Mouse (Mus musculus): ENCODE data around the gene Csrnp3. TPM values are rescaled to one million over a fixed set of nuclear protein-coding genes. Genes with fewer than 3 reads are reported as not detected.
A peak's percentile ranks its signal among the peaks of the same experiment; 100 is the strongest.

Csrnp3 gene
- total RNA-seq, 2 experiments from 2014 or later: 86.0 to 91.2 TPM

DNA sequence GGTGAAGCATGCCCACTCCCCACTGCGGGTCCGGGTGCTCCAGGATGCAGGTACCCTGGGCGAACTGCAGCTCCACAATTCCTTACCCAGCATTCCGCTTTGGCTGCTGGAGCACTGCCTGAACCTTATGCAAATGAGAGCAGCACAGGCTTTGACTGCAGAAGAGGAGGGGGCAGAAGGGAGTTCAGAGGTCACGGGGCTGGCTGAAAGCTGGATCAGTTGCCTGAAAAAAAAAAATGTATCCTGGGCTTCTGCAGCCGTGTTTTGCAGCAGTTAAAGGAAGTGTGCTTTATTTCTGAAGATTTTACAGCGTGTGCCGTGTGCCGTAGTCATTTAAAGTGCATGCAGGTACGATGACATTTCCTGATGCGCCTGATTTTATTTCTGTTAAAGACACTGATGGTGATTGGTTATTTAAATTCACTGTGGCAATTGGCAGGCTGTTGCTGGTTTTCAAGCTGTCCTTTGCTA, 86.3 kb downstream of the Csrnp3 start:
- intact Hi-C loops (cut with DNase I): loop anchor here (5.0 kb wide), 3 partner anchors 60 to 90 kb away; partner anchors contain the start of gene Csrnp3
- DNase-seq (ENCODE audit: low spot score in 2 of 2): peak; percentile 75 to 86

DNA sequence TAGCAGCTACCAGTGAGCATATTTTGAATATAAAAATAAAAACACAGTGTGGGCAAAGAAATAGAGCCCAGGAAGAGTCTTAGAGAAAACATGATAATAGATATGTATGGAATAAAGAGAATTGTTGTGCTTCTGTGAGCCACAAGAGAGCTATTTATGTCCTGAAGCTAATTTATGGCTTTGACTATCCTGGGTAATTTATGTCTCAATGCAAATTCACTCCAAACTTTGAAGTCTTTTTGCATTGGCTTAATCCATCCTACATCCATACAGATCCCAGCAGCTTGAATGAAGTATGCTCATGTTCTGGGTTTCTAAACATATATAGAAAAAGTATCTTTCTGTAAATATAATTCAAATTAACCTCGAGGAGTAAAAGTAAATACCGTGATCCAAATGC, 88.5 kb downstream of the Csrnp3 start:
- no peak for DNase-seq (ENCODE audit: low spot score in 2 of 2)
- intact Hi-C loops (cut with DNase I): loop anchor here (5.0 kb wide), 3 partner anchors 58 to 88 kb away; partner anchors contain the start of gene Csrnp3

GRCm38 (mm10) chr2:65938900-65939299, 93.3 kb downstream of the Csrnp3 start:
- intact Hi-C loops (cut with DNase I): no loop called here
- no peak for DNase-seq (ENCODE audit: low spot score in 2 of 2)

DNA sequence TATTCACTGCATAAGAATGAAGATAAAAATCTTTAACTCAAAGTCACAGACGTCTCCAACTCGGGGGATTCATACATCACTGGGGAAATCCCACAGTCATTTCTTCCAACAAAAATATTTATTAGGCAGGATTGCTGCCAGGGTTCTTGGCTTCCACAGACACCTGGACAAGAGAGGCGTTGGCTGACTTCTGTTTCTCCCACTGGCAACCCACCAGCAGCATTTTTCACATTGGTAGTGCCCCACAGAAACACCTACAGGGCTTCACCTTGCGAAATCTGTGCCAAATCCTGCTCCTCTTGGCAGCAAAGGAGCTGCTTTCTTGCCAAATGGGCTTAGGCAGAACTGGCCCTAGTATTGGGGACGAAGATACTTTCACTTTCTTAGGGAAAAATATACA, 94.8 kb downstream of the Csrnp3 start:
- no peak for DNase-seq (ENCODE audit: low spot score in 2 of 2)
- intact Hi-C loops (cut with DNase I): loop anchor here (10.0 kb wide), 1 partner anchor 234 kb away; no protein-coding TSS in a partner anchor

- no peak for DNase-seq (ENCODE audit: low spot score in 2 of 2)
These were observed 96.8 kb downstream of the Csrnp3 start for GRCm38 (mm10) chr2:65942346-65942745.

GRCm38 (mm10) chr2:65948808-65949207, 103.2 kb downstream of the Csrnp3 start:
- peak in 1 of 2 experiments; percentile 63 for DNase-seq (ENCODE audit: low spot score in 2 of 2)
- intact Hi-C loops (cut with DNase I): loop anchor here (10.0 kb wide), 1 partner anchor 226 kb away; no protein-coding TSS in a partner anchor

More at GRCm38 (mm10) chr2:65942346-65942745, 96.8 kb downstream of the Csrnp3 start:
- intact Hi-C loops (cut with DNase I): loop anchor here (10.0 kb wide), 1 partner anchor 232 kb away; no protein-coding TSS in a partner anchor

- DNase-seq (ENCODE audit: low spot score in 2 of 2): no peak
- intact Hi-C loops (cut with DNase I): no loop called here
These were observed 108.3 kb downstream of the Csrnp3 start for GRCm38 (mm10) chr2:65953726-65954340.

- intact Hi-C loops (cut with DNase I): no loop called here
- DNase-seq (ENCODE audit: low spot score in 2 of 2): no peak
These were observed 110.2 kb downstream of the Csrnp3 start for GRCm38 (mm10) chr2:65955804-65956203.

- intact Hi-C loops (cut with DNase I): no loop called here
- no peak for DNase-seq (ENCODE audit: low spot score in 2 of 2)
These were observed 111.2 kb downstream of the Csrnp3 start for GRCm38 (mm10) chr2:65956727-65957126.

- intact Hi-C loops (cut with DNase I): no loop called here
- no peak for DNase-seq (ENCODE audit: low spot score in 2 of 2)
These were observed 117.9 kb downstream of the Csrnp3 start for GRCm38 (mm10) chr2:65963420-65963819.

- intact Hi-C loops (cut with DNase I): no loop called here
- DNase-seq (ENCODE audit: low spot score in 2 of 2): peak in 1 of 2 experiments; percentile 77
These were observed 123.2 kb downstream of the Csrnp3 start for GRCm38 (mm10) chr2:65968810-65969209.

- intact Hi-C loops (cut with DNase I): no loop called here
- peak in 1 of 2 experiments; percentile 58 for DNase-seq (ENCODE audit: low spot score in 2 of 2)
These were observed 128.3 kb downstream of the Csrnp3 start for GRCm38 (mm10) chr2:65973907-65974306.

GRCm38 (mm10) chr2:65975383-65975782, 129.8 kb downstream of the Csrnp3 start:
- DNase-seq (ENCODE audit: low spot score in 2 of 2): no peak
- intact Hi-C loops (cut with DNase I): no loop called here

GRCm38 (mm10) chr2:65979338-65980053, 133.9 kb downstream of the Csrnp3 start:
- intact Hi-C loops (cut with DNase I): no loop called here
- DNase-seq (ENCODE audit: low spot score in 2 of 2): peak in 1 of 2 experiments; percentile 60

- intact Hi-C loops (cut with DNase I): no loop called here
- DNase-seq (ENCODE audit: low spot score in 2 of 2): no peak
These were observed 135.9 kb downstream of the Csrnp3 start for GRCm38 (mm10) chr2:65981470-65981869.

DNA sequence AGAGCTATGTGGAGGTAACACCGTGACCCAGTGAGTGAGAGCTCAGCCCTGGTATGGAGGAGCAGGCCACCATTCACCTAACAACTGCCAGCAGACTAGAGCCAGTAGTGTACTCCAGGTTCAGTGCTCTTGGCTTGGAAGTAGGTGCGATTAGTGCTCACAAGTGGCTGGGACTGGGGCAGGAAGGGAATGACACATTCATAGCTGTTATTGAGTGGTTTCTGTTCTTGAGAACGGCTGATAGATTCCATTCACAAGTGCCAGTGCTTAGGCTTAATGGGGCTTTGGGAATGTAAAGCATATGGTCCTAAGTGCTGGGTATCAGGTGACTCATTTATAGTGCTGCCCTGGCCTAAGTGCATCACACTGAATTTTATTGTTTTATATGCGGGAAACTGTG, 136.4 kb downstream of the Csrnp3 start:
- no peak for DNase-seq (ENCODE audit: low spot score in 2 of 2)
- intact Hi-C loops (cut with DNase I): no loop called here

- no peak for DNase-seq (ENCODE audit: low spot score in 2 of 2)
- intact Hi-C loops (cut with DNase I): no loop called here
These were observed 140.1 kb downstream of the Csrnp3 start for GRCm38 (mm10) chr2:65985706-65986105.

DNA sequence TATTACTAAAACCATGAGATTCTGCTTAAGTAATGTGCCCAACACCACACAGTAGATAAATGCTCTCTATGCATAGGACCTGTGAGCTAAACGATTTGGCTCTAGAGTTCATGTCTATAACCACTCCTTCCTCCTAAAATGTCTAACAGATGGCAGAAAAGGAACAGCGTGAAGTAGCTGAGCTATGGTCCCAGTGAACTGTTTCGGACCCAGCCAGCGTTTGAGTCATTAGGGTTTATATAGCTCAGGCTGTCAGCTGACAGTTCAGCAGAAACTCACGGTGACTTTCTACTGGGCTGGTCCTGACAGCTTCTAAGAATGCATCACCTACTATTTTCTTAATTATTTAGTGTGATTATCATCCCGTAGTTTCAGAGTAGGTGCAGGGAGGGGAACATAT, 141.5 kb downstream of the Csrnp3 start:
- no peak for DNase-seq (ENCODE audit: low spot score in 2 of 2)
- intact Hi-C loops (cut with DNase I): no loop called here

DNA sequence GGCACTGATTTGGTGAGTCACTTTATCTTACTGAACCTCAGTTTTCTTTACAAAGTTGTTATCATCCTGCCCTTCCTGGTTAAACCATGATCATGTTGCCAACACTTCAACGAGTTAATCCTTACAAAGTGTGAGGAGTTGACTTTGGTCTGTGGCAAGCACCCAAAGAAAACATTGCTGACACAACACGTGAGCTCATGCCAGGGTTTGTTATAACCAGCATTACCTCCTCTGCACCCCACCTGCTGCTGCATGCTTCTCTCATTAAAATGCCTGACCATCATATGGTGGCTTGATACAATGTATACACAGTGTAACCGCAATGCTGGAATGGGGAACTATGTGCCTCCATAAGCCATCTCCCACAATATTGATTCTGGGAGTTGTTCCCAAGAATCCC, 142.0 kb downstream of the Csrnp3 start:
- no peak for DNase-seq (ENCODE audit: low spot score in 2 of 2)
- intact Hi-C loops (cut with DNase I): no loop called here

GRCm38 (mm10) chr2:65988788-65989187, 143.2 kb downstream of the Csrnp3 start:
- intact Hi-C loops (cut with DNase I): no loop called here
- peak in 1 of 2 experiments; percentile 64 for DNase-seq (ENCODE audit: low spot score in 2 of 2)

DNA sequence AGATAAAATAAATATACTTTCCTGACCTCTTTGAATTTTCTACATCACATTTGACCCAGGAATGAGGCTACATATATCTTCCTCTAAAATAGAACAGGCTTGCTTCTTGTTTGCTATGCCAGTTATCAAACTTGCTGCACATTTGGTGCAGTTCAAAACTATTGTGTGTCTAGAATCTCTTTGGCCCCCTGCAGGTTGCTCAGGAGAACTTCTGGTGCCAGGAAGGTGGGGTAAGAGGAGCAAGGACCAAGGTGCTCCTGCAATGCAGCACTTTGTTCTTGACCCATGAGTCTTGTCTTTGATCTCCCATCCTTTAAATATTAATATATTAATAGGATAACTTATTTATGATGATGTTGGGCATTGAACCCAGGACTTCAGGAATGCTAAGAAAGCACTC, 144.5 kb downstream of the Csrnp3 start:
- no peak for DNase-seq (ENCODE audit: low spot score in 2 of 2)
- intact Hi-C loops (cut with DNase I): loop anchor here (5.0 kb wide), 1 partner anchor 58 kb away; no protein-coding TSS in a partner anchor

Measured in left cerebral cortex, postnatal 25 days (tissue).